Mouse (Mus musculus): ENCODE measurements around the gene Cx3cr1.
"Not testable (repeated sequence)": the region's sequence is repeated elsewhere in the genome, so short reads cannot be mapped to it uniquely, and the experiment has no call there.

Gene Cx3cr1

DNA sequence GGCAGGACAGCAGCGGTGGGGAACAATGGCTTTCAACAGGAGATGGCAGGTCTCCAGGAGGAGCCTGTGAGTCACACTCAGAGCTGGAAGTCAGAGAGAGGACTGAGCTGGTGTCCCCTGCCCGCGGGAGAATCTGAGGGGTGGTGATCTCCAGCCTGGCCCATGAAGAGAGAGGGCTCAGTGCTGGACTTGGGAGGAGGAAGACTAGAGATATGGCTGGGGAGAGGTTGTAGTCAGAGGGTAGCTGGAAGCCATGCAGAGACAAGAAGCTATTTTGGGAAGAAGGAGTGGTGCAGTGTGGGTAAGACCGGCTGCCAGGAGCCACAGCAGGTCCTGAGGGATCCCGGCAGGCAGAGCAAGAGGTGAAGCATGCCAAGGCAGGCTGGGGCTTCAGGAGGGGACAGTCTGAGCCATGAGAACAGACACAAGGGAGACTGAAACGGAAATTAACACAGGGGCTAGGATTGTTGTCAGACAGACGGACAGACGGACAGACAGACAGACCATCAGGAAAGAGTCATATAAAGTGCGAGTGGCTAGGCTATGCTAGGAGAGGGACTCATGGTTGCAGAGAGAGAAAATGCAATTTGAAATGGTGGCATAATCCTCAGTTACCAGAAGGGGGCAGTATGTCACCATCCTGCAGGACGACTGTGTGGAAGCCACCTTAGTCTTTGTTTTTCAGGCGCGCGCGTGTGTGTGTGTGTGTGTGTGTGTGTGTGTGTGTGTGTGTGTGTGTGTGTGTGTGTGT is 42.1 kb downstream of the Cx3cr1 start:
- DNase-seq (ENCODE audit: low spot score), result peak; percentile 69

DNA sequence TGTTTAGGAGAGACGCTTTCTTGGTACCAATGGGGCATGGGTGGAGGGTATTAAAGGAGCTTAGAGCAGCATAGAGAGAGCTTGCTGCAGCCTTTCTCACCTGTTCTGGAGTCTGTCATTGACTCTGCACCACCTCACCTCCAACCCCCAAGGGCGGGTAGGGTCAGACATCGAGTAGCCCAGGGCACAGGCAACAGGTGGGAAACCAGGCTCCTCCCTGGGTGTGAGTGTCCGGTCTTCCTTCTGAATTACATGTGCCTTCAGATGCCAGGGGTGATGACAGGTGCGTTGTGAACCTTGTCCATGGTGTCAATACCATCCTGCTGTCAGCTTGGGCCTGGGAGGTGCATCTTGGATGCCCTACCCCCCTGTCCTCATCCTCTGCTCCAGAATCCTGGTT is 45.1 kb downstream of the Cx3cr1 start:
- DNase-seq (ENCODE audit: low spot score), result no peak

DNA sequence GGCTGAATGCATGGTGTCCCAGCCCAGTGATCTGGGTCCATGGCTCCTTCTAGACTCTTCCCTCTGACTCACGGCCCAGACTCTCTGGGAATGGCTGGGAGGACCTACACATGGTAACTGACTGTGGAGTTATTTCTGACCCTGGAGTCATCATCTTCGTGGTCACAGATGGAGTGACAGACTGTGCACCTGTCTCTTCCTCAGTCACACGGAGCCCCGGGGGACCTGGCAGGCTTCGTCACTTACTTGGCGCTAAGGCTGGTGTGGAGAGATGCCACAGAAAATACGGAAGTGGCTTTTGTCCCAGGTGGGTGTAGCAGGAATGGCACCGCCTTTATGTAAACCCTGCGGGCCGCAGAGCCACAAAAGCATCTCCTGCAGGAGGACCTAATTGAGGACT is 45.5 kb downstream of the Cx3cr1 start:
- no peak for DNase-seq (ENCODE audit: low spot score)

DNA sequence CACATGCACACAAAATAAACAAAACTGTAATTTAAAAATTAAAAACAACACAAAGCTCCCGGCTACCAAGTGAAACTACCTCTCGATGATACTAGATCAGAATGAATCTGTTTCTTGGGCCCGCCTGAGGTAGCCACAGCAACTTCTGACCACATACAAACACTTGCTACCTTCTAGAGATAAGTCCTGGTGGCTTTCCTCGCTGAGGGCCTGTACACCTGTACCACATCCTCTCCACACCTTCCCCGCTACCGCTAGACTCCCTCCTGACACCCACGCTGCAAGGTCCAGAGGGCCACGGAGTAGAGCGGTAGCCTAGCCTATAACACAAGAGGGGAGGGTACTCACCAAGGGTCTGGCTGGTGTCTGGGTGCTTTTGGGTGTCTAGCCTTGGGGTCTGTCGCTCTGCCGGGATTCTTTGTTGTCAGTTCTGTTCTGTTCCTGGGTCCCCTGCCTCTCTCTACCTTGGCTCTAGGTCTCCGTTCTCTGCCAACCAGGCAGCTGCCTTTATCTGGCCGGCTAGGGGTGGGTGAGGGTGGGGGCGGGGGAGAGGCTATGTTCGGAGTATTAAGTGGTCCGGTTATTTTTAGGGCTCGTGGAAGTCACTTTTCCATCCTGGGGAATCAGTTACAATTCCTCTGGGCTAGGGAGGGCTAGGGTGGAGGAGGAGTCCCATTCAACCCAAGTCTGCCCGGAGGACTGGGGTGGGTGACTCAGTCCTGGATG is 46.4 kb downstream of the Cx3cr1 start, which contains the start of gene Xirp1:
Gene Xirp1, minus strand, starts transcription at position 513 of the 726 bp plus-strand sequence.
- no peak for DNase-seq (ENCODE audit: low spot score)

DNA sequence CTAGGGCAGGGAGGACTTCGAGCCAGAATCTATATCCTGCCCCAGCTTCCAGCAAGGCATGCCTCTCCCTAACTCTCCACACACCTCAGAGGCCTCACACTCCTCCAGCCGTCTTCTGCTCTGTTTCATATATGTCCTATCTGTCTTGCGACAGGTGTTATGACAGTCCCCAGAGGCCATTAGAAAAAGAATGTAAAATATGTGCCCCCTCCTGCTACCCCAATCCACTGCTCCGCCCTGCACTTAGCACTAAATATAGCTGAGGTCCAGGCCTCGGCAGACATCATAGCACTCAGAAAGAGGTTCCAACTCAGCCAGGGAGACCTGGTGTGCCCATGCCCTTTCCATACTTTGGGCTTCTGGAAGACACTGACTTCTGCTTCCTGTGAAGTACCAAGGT is 48.5 kb downstream of the Cx3cr1 start:
- DNase-seq (ENCODE audit: low spot score), result no peak

DNA sequence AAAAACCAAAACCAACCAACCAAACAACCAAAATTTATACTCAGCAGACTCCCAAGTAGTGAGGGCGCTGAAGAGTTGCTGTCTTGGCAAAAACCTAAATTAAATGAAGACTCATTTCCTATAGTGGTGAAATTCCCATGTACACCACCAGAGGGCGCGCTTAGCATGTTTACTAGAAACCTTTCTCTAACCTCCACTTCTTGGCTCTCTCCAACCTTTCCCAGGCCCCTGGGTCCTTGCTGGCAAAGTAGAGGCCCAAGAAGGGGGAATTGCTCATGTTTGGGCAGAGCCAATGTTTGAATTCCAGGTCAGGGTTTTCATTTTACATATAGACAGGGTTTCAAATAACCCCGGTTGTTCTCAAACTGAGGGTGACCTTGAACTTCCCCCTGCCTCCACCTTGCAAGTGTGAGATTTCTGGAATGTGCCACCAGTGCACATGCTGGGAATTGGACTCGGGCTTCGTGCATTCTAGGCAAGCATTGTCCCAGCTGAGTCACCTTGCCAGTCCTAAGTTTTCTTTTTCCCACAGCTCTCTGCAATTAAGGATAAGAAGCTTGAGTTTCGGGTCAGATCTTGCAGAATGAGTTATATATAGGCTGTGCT is 49.3 kb downstream of the Cx3cr1 start:
- DNase-seq (ENCODE audit: low spot score), result peak; percentile 60

DNA sequence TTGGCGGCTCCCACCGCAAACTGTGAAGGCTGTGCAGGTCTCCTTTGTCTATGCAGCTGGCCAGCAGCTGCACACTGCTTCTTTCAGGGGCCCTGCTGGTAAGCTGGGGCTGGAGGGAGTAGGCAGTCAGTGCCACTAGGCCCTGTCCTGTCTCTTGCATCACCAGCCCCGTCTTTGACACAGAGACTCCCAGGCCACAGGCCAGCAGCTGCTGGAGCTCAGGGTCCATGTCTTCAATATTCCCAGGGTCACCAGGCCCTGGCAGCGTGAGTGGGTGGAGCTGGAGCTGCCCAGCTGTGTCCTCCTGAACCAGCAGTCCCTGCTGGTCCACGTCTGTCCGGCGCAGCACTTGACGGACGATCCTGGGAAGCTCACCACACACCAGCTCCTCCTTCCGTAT is 52.7 kb downstream of the Cx3cr1 start:
- DNase-seq (ENCODE audit: low spot score), result no peak

DNA sequence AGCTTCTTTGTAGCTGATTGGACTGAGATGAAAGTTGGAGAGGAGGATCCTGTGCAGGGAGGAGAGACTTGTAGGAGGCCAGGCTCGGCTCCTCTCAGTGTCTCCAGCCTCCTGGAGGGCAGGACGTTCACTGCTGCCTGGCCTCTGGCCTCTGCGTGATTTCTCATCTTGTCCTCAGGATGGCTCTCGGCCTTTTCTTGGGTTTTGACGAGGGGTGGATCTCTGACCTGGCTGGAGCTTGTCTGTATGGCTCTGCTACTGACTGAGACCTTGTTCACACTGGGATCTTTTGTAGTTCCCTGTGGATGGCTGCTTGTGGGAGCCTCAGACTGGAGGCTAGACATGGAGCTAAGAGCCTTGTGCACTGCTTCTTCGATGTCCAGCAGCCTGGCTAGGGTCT is 54.9 kb downstream of the Cx3cr1 start:
- DNase-seq (ENCODE audit: low spot score), result no peak

DNA sequence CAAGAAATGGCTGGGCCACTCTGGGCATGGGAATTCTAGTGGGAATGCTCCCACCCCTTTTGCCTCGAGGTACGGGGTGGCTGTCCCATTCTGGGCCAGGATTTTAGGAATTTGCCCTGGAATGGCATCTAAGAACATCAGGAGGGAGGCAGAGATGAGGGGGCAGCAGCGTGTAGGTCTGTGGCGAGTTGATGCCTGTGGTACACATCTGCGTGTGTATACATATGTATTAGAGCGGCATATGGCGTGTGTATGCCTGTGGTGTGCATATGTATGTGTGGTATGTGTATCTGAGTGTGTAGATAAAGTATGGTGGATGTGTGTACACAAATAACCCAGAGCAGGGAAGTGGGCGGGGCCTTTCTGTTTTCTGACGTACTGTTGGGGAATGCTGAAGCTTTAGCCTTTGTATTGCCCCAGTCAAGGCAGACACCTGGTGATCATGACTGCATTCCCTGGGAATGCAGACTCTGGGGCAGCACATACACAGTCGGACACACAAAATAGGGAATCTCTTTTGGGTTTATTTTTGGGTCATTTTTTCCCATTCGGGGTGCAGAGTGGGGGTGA is 56.3 kb downstream of the Cx3cr1 start:
- DNase-seq (ENCODE audit: low spot score), result no peak

DNA sequence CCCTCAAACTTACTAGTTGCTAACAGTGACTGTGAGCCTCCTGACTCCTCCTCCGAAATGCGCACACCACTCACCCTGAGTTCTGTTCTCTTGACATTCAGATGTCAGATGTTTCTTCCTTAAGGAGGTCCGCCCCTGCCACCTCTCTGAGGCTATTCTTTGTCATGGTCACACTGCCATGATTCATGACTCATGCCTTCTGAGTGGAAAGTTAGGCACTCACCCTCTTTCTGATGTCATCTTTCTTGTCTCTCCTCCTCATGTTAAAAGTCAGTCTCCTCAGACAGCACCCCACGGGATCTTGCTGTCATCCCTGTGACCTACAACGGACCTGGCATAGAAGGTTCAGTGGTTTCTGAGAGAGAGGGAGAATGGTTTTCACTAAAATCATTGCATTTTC is 56.9 kb downstream of the Cx3cr1 start:
- no peak for DNase-seq (ENCODE audit: low spot score)

DNA sequence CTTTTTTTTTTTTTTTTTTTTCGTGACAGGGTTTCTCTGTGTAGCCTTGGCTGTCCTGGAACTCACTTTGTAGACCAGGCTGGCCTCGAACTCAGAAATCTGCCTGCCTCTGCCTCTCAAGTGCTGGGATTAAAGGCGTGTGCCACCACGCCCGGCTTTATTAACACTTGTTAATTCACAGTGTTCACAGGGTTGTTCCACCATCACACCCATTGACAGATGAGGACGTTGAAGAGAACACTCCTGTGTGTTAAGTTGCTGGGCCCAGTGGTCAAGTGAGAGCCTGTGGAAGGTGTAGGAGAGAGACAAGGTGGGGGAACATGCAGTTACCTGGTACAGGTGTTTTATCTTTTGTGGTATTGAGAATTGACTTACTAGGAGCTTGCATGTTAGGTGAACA is 57.5 kb downstream of the Cx3cr1 start:
- DNase-seq (ENCODE audit: low spot score), result not testable (repeated sequence)

DNA sequence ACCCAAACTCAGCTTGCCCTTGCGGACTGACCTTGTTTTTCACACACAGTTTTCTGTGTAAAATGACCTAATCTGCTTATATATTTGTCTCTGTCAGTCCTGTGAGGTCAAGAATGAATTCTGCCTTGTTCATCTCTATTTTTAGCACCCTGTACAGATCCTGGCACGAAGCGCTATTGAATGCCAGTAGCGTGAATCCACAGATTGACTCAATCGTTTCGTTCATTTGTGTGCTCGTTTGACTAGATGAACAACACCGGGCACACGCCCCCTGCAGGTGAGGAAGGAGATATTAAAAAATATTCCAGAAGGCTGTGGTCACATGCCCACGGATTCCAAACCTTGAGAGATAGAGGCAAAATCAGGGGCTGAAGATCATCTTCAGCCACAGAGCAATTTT is 58.1 kb downstream of the Cx3cr1 start:
- peak; percentile 63 for DNase-seq (ENCODE audit: low spot score)

DNA sequence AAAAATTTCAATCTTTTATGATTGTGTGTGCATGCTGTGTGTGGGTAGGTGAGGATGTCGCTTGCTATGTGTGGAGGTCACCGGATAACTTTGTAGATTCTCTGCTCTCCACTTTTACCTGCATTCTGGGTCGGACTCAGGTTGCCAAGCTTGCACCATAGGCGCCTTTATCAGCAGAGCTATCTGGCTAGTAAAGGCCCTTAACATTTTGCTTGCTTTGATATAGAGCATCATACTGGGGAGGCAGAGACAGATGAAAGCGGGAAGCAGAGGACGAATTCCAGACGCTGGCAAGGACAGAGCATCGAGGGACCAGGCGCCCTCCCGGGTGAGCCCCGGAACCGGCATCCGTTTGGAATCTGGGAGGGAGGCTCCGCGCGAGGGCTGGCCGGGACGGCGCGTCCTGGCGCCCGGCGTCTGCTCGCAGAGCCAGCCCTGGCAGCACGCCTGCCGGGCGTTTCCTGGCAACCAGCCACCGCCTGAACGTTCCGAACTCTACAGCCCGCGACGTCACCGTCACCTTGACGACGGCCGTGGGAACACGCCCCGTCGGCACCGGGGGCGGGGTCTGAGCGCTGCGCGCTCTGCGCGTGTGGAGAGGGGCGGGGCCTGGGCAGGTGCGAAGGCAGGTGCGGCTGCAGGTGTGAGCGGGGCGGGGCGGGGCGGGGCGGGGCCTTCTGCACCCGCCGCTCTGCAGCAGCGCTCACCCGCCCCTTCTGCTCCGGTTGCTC is 58.7 kb downstream of the Cx3cr1 start:
- peak; percentile 95 for DNase-seq (ENCODE audit: low spot score)

DNA sequence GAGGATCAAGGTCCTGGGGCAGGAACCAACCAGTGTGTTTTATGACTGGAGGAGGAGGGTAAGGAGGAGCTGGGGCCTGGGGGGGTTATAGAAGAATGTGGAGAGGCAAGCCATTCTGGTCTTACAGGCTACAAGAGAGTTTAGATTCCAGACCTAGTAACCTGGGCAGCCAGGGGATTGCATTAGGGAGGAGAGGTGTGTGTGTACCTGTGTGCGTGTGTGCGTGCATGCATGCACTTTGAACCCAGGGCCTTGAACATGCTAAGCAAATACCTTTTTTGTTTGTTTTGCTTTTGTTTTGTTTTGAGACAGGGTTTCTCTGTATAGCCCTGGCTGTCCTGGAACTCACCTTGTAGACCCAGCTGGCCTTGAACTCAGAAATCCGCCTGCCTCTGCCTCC is 59.8 kb downstream of the Cx3cr1 start:
- DNase-seq (ENCODE audit: low spot score), result no peak

DNA sequence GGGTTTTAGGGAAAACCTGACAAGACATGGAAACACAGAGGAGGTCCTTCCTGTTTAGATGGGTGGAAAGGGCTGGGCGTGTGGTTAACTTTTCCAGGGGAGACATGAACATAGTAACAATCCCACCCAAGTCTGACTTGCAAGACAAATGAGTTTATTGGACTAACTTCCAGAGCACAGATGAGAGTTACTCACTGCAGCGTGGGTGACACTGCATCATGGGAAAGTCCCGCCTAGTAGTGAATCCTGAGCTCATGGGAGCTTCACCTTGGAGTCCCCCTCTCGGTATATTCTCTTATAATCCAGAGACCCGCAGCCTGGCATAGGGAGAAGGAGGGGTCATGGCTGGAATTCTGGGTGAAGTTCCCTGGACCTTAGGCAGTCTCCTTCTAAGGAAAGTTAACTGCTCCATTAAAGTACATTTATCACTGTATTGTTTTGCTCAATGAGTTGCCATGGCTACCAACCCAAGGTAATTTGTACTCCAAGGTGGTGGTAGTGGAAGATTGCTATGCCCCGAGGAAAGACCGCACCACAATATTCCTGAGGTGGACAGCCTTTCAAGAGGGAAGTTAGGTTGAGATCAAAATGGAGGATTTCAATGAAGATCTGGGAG is 60.3 kb downstream of the Cx3cr1 start:
- DNase-seq (ENCODE audit: low spot score), result no peak

DNA sequence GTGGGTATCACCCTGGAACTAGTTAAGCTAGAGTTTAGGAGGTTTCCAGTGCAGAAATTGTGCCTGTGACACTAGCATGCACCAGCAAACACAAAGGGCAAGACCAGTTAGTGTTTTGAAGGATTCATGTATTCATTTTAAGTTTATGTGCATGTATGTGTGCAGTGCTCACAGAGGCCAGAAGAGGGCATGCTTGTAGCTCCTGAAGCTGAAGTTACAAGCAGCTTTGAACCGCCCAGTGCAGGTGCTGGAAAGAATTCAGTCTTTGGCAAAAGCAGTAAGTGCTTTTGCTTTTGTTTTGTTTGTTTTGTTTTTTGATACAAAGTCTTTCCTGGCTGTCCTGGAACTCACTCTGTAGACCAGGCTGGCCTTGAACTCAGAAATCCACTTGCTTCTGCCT is 61.8 kb downstream of the Cx3cr1 start:
- DNase-seq (ENCODE audit: low spot score), result no peak

DNA sequence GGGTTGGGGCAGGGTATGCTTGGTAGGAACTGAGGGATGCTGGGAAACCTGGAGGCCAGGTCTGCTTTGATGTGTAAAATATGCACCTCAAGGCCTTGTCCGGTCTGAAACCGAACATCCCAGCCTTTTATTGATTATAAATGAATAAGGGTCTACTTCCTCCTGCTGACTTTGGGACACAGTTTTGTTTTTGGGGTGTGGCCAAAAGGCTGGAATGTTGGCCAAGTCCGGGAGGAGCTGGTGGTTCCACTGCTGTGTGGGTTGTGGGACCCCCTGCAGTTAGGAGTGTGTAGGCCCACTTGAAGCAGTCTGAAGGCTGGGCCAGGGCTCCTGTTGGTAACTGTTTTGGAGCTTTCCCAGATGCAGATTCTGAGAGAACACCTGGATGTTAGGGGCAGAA is 63.7 kb downstream of the Cx3cr1 start:
- no peak for DNase-seq (ENCODE audit: low spot score)

DNA sequence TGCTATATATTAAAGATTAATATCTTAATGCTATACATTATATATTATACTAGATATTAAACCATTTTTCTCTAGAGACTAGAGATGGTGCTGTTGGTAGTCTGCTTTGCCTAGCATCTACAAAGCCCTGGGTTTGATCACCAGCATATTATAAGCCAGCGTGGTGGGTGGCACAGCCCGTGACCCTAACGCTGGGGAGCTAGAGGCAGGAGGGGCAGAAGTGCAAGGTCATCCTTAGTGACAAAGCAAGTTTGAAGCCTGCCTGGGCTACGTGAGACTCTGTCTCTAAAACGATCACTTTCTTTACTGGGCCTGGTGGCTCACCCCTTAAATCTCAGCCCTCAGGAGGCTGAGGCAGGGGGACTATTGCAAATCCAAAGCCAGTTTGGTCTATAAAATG is 66.8 kb downstream of the Cx3cr1 start:
- no peak for DNase-seq (ENCODE audit: low spot score)

DNA sequence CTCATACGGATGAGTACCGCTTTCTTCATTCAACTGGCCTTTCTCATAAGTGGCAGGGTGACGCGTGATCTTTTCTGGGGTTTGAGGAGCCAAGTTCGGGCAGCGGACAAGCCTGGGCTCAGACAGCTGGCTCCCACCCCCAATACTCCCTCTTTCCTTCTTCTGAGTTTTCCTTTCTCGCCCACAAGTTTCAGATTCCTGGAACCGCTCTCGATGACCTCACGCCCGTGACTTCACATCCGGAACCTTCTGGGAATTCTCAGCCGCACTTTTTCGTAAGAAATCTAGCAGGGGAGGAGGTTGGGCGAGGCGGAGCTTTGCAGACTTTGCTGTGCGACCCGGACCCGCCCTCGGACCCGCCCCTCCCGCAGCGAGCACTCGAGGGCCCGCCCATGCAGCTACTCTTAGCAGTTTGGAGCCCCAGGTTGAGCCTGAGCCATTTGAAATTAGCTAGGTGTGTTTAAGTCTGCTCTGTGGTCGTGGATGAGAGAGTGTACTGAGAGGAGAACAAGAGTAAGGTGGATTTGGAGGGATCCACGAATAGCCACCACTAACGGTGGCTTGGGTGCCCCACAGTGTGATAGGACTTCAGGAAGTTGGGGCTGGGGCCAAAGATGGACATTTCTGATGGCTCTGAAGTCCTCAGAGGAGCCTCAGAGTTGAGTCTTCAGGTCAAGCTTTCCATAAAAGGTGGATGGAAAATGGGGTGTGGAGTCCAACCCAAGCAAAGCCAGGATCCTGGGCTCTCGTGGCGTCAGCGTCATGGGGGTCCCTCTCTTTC is 67.5 kb downstream of the Cx3cr1 start:
- peak; percentile 67 for DNase-seq (ENCODE audit: low spot score)

DNA sequence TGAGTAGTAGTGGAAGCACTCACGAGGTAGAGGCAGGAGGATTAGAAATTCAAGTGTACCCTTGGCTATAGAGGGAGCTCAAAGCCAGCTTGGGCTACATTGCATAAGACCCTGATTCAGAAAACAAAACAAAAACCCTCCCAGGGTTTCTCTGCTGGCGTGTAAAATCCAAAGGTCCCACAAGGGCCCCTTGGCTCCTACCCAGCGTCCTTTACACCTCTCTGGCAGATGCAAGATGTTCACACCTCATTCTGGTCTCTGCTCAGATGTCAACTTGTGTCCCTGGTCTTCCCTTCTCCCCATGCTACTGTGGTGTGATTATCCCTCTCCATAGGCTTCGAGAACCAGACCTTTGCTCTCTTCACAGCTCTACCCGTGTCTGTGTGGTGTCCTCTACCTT is 68.9 kb downstream of the Cx3cr1 start:
- no peak for DNase-seq (ENCODE audit: low spot score)

DNA sequence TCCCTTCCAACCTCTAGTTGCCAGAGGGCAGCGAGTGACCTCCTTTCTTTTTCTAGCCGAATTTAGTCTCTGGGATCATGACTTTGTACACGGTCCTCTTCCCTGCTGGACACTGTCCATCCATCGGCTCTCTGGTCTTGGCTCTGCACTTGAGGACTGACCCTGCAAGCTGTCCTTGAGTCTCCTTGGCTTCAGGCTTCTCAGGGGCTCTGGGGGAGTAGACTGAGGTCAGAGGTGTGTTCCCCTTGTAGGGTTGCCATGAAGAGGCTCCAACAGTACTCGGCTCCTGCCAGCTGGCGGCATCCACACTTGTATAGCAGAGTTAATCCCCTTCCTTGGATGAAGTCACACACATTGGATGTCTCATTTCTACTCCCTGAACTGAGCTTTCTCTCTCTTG is 70.0 kb downstream of the Cx3cr1 start:
- no peak for DNase-seq (ENCODE audit: low spot score)
